Mouse (Mus musculus): ENCODE data around the gene Rpl38.

DNA sequence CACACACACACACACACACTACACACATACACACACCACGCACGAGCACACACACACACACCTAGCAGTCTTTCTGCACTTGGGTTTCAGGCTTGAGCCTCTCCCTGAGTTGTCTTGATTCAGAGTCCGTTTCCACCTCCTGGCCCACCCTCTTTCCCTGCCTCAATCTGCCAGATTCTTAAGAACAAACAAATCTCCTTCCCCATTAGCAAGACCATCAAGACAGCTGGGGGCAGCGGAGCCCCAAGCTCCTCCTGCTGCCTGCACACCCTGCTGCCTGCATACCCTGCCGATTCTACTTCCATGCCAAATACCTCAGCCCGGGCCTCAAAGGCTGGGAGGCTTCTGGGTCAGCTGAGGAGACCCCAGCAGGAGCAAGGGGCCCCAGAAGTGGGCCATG lies 27.7 kb upstream of the Rpl38 start:
- no peak for TF ChIP-seq POLR2A (IDR thresholded peaks at IDR 0.05; ENCODE audit: extremely low read depth, insufficient read depth, low read length)
- TF ChIP-seq CTCF (IDR thresholded peaks at IDR 0.05; ENCODE audit: extremely low read depth, insufficient read depth, low read length) = no peak
